Mouse (Mus musculus): ENCODE data around the gene Gm42517. TPM values are rescaled to one million over a fixed set of nuclear protein-coding genes. Genes with fewer than 3 reads are reported as not detected.

Gm42517 gene
- polyA plus RNA-seq, 1 experiment from 2014 or later = 1.4 TPM

DNA sequence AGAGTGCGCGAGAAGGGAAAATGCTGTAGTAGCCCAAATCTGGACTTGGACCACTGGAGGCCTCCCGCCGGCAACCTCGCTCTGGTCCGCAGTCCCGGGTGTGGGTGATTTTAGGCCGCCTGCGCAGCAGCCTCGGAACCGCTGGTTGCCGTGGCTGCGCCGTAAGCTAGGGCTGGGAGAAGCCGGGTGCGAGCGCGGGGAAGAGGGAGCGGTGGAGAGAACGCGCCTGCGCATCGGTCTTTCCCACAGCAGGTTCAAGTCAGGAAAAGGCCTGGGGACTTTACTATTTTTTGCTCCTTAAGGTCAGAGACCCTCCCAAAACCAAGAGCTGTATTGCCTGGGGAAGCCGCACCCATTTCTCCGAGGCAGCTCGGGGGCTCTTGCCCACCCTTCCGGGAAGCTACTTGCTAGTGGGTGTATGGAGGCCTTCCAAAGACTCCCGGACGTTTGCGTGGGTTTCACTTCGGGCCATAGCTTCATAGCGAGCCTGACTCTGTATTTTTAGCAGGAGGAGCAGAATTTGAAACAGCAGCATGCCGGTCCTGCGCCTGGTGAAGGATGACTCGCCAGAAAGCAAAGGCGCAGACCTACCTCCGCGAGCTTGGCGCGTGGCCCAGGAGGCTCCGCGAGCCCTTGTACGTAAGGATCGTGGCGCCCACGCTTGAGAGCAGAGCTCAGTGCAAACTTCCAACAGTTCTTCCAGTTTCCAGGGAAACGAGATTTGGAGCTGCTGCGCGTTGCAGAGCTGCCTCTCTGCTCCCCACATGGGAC, 1.3 kb upstream of the Gm42517 start:
- peak overlapping the region; percentile 56 for H3K9ac ChIP-seq
- peaks cover 93% of the 10 kb centered on the region for H3K27me3 ChIP-seq
- no peak overlapping the region for H3K27ac ChIP-seq
- peak overlapping the region; percentile 93 for H3K4me2 ChIP-seq
- H3K4me1 ChIP-seq (replicated peaks) = peaks cover 33% of the 10 kb centered on the region
- H3K9me3 ChIP-seq = no peaks in the 10 kb centered on the region
- H3K36me3 ChIP-seq = no peaks in the 10 kb centered on the region
- WGBS = 1% methylated on average over 48 of the region's 49 CpGs
- ATAC-seq (ENCODE audit: low FRiP score) = peak; percentile 35; the same call in 1 of the 2 replicates
- H3K4me3 ChIP-seq = peak overlapping the region; percentile 70

DNA sequence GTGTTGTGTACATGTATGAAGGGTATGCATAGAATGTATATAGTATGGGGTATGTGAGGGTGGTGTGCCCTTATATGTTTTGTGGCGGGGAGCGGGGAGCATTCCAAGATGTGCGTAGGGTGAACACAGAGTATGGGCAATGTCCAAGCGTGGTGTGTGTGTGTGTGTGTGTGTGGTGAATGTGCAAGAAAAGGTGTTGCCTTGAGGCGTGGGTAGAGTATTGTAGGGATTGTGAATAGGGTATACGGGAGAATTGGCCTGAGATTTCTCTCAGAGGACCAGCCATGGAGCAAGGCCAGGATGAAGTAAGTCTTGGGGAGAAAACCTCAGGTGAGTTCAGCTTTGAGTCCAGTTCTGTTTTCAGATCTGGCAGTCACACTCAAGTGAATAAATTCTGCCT, 724 bp upstream of the Gm42517 start:
- H3K9ac ChIP-seq = peak overlapping the region; percentile 56
- ATAC-seq (ENCODE audit: low FRiP score) = peak; percentile 6; the same call in 1 of the 2 replicates
- WGBS = 4% methylated on average over 6 of the region's 6 CpGs
- peak overlapping the region; percentile 93 for H3K4me2 ChIP-seq
- H3K36me3 ChIP-seq = no peaks in the 10 kb centered on the region
- peaks cover 33% of the 10 kb centered on the region for H3K4me1 ChIP-seq (replicated peaks)
- peak overlapping the region; percentile 70 for H3K4me3 ChIP-seq
- peaks cover 98% of the 10 kb centered on the region for H3K27me3 ChIP-seq
- no peaks in the 10 kb centered on the region for H3K9me3 ChIP-seq
- no peak overlapping the region for H3K27ac ChIP-seq

DNA sequence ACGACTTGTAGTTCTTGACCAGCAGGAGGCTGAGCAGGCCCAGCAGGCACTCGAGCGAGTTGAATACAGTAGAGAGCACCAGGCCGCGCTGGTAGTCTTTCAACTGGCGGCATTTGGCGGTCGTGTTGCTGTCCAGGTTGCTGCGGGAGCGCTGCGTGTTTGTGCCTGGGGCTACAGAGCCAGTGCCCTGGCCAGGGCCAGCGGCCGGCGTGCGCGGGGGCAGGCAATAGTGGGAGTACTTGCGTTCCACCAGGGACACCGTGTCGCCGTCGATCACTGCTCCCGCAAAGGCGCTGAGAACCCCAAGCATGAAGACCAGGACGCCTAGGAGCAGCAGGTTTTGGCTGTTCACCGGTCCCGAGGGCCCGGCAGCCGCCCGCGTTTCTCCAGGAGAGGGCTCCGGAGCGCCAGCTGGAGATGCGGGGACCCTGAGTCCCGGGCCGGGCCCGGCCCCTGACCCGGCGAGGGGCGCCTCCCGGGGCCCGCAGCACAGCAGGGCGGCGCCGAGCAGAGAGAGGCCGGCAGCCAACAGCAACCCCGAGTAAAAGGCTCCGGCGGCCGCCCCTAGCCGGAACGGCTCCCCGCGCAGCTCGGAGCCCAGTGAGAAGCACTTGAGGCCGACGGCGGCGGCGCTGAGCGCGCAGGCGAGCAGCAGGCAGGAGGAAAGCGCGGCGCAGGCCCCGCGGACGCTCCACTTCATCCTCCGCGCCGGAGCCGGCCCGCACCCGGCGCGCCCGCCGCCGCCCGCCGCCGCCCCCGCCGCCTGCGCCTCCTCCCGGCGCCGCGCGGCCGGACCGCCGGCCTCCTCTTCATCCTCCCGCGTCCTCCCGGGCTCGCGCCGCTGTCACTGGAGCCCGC, 509 bp downstream of the Gm42517 start:
- peak overlapping the region; percentile 70 for H3K4me3 ChIP-seq
- peaks cover 33% of the 10 kb centered on the region for H3K4me1 ChIP-seq (replicated peaks)
- H3K4me2 ChIP-seq = peak overlapping the region; percentile 93
- under 1% methylated on average over 56 of the region's 100 CpGs for WGBS
- H3K27ac ChIP-seq = no peak overlapping the region; the same call in 1 of the 2 replicates
- H3K27me3 ChIP-seq = peaks cover 98% of the 10 kb centered on the region
- peak overlapping the region; percentile 85 for H3K9ac ChIP-seq
- ATAC-seq (ENCODE audit: low FRiP score) = peak; percentile 60
- H3K36me3 ChIP-seq = no peaks in the 10 kb centered on the region
- H3K9me3 ChIP-seq = no peaks in the 10 kb centered on the region

DNA sequence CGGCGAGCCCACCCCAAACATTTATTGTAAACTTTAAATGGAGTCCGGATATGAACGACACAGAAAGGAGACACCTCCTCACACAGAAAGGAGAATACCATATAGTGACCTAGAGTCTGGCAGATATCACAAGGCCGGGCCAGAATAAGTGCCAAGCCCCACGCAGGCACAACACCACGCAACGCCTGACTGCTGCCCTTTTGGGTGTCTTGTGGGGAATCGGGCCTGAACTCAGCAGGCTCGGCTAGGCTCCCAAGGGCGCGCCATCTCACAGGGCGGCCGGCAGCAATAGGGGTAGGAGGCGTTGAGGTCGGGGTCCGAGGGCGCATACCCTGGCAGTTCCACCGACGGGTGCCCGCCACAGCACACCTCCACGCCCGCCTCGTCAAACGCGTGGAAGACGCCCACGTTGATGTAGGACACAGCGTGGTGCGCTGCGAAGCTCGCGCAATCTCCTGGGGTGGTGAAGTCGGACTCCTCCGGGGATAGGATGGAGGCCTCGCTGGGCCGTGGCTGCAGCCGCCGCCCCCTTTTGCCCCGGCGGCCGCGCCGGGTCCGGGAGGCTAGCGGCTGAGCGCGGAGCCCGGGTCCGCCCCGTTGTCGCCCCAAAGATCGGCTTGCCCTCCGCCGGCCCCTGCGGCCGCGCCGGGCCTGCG, 1.3 kb downstream of the Gm42517 start:
- Histone ChIP-seq H3K4me2 (peak overlapping the region; percentile 93), H3K36me3 (no peaks in the 10 kb centered on the region), H3K9me3 (no peaks in the 10 kb centered on the region), H3K4me1 (replicated peaks) (peaks cover 33% of the 10 kb centered on the region), H3K27me3 (peaks cover 90% of the 10 kb centered on the region), H3K9ac (peak overlapping the region; percentile 85), H3K27ac (no peak overlapping the region), H3K4me3 (peak overlapping the region; percentile 70)
- peak; percentile 19 for ATAC-seq (ENCODE audit: low FRiP score)
- WGBS = 2% methylated on average over 60 of the region's 60 CpGs

DNA sequence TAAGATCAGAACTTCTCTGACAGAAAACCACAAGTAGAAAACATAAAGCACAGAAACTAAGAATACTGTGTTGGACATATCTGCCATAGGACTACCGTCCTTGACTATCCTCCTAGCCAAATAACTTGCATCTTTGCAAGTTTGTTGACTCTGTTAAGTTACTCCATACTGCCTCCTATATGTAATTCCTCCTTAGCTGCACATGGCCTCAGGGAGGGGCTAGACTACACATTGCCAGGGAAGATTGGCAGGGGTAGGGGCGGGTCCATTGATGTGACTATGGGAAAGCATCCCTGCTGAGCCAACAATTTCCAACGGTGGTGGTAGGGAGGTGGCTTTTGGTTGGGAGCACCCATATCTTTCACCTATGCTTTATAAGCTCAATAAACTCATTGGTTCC, 5.4 kb downstream of the Gm42517 start:
- no peak overlapping the region for H3K27ac ChIP-seq
- H3K4me1 ChIP-seq (replicated peaks) = peaks cover 14% of the 10 kb centered on the region
- H3K27me3 ChIP-seq = peaks cover 50% of the 10 kb centered on the region
- no peak overlapping the region for H3K9ac ChIP-seq
- H3K36me3 ChIP-seq = peaks cover 3% of the 10 kb centered on the region; the same call in 1 of the 2 replicates
- no peak overlapping the region for H3K4me3 ChIP-seq
- 27% methylated on average over 3 of the region's 3 CpGs for WGBS
- no peaks in the 10 kb centered on the region for H3K9me3 ChIP-seq
- H3K4me2 ChIP-seq = no peak overlapping the region
- ATAC-seq (ENCODE audit: low FRiP score) = no peak

GRCm38 (mm10) chr5:108360211-108360610, 7.5 kb downstream of the Gm42517 start:
- Histone ChIP-seq H3K27ac (no peak overlapping the region), H3K4me1 (replicated peaks) (no peaks in the 10 kb centered on the region), H3K4me2 (no peak overlapping the region), H3K4me3 (no peak overlapping the region), H3K27me3 (peaks cover 29% of the 10 kb centered on the region), H3K36me3 (peaks cover 3% of the 10 kb centered on the region; the same call in 1 of the 2 replicates), H3K9ac (no peak overlapping the region), H3K9me3 (no peaks in the 10 kb centered on the region)
- no peak for ATAC-seq (ENCODE audit: low FRiP score)
- 89% methylated on average over 4 of the region's 4 CpGs for WGBS

DNA sequence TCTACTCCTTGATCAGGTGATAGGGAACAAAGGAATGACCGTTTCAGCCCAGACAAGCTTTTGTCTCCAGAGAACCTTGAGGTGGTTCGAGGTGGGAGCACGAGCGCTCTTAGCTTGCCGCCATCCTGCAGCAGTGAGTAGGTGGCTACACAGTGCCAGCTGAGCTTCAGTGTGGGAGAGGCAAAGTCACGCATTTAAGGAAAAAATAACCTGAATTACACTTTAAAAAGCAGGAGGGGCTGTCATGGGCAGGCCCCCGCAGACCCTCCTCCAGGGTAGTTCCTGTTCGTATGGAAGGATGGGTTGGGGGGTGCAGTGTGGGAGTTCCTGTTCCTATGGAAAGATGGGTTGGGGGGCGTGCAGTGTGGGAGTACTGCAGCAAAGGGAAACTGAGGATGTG, 8.2 kb downstream of the Gm42517 start:
- peaks cover 22% of the 10 kb centered on the region for H3K27me3 ChIP-seq
- no peaks in the 10 kb centered on the region for H3K9me3 ChIP-seq
- H3K36me3 ChIP-seq = peaks cover 3% of the 10 kb centered on the region; the same call in 1 of the 2 replicates
- WGBS = 87% methylated on average over 9 of the region's 9 CpGs
- H3K4me1 ChIP-seq (replicated peaks) = no peaks in the 10 kb centered on the region
- no peak overlapping the region for H3K9ac ChIP-seq
- no peak overlapping the region for H3K27ac ChIP-seq
- H3K4me2 ChIP-seq = no peak overlapping the region
- no peak for ATAC-seq (ENCODE audit: low FRiP score)
- no peak overlapping the region for H3K4me3 ChIP-seq

DNA sequence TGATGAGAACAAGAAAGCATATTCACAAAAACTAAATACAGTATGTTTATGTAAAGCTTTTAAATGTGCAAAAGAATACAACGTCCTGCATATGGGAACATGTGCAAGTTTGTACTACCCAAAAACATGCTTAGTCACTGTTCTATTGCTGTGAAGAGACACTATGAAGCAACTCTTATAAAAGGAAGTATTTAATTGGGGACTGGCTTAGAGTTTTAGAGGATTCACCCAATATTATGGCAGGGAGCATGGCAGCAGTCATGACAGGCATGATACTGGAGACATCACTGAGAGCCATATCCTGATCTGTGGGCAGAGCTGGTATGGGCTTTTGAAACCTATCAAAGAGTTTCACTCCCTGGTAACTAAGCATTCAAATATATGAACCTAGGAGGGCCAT, 9.9 kb downstream of the Gm42517 start:
- H3K4me2 ChIP-seq = no peak overlapping the region
- 91% methylated on average over 1 of the region's 1 CpGs for WGBS

DNA sequence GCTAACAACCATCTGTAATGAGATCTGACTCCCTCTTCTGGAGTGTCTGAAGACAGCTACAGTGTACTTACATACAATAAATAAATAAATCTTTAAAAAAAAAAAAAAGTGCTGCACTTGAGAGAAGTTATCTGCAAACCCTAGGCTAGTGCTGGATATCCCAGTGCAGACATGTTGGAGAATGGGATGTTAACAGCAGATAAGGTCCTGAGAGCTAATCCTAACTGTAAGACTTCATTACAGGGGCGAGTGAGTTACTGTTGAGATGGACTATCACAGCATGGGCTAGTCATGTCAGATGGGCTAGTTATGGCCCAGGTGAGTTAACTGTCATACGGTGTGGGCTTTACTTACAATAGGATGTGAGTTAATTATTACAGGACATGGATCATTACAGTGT, 13.7 kb downstream of the Gm42517 start:
- 83% methylated on average over 2 of the region's 2 CpGs for WGBS
- ATAC-seq (ENCODE audit: low FRiP score) = no peak
- no peak overlapping the region for H3K4me2 ChIP-seq

More for the DNA sequence above, 9.9 kb downstream of the Gm42517 start:
- ATAC-seq (ENCODE audit: low FRiP score) = no peak
- no peaks in the 10 kb centered on the region for H3K9me3 ChIP-seq
- peaks cover 6% of the 10 kb centered on the region for H3K27me3 ChIP-seq
- peaks cover 3% of the 10 kb centered on the region; the same call in 1 of the 2 replicates for H3K36me3 ChIP-seq
- no peak overlapping the region for H3K9ac ChIP-seq
- no peak overlapping the region for H3K4me3 ChIP-seq
- no peaks in the 10 kb centered on the region for H3K4me1 ChIP-seq (replicated peaks)
- H3K27ac ChIP-seq = no peak overlapping the region

DNA sequence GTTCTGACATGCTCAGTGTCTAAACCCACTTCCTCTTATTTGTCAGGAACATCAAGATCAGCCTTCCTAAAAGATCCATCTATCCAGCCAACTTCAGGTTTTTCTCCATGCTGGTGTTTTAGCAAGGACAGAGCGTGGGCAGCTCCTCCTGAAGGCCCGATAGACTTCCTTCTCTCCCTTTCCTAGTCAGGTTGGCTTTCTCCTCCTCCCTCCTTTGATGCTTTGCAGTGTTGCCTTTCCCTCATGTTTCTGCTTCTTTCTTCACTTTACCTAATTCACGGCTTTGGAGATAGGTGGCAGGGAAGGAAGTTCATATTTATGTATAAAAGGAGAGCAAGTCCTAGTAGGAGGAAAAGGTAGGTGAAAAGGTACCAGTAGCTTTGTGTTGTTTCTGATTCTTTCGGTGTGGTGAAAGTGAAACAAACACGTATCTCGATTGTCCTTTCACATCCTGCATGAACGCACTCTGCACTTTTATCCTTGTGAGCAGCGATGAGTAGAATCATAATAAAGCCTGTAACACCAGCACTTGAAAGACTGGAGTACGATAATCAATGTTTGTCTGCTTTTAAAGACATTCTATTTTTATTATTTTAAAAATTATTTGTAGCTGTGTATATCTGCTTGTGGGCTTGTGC, 18.1 kb downstream of the Gm42517 start:
- H3K36me3 ChIP-seq = peaks cover 50% of the 10 kb centered on the region
- no peak overlapping the region for H3K27ac ChIP-seq
- no peaks in the 10 kb centered on the region for H3K27me3 ChIP-seq
- H3K9me3 ChIP-seq = no peaks in the 10 kb centered on the region
- H3K4me3 ChIP-seq = no peak overlapping the region
- no peak for ATAC-seq (ENCODE audit: low FRiP score)
- H3K9ac ChIP-seq = no peak overlapping the region
- H3K4me2 ChIP-seq = no peak overlapping the region
- 95% methylated on average over 9 of the region's 9 CpGs for WGBS
- H3K4me1 ChIP-seq (replicated peaks) = no peaks in the 10 kb centered on the region

More for the DNA sequence above, 13.7 kb downstream of the Gm42517 start:
- Histone ChIP-seq H3K27me3 (no peaks in the 10 kb centered on the region), H3K4me3 (no peak overlapping the region), H3K27ac (no peak overlapping the region), H3K9ac (no peak overlapping the region), H3K4me1 (replicated peaks) (no peaks in the 10 kb centered on the region), H3K36me3 (peaks cover 22% of the 10 kb centered on the region), H3K9me3 (no peaks in the 10 kb centered on the region)

GRCm38 (mm10) chr5:108347843-108348242, 19.9 kb downstream of the Gm42517 start:
- Histone ChIP-seq H3K4me1 (replicated peaks) (no peaks in the 10 kb centered on the region), H3K4me3 (no peak overlapping the region), H3K27ac (no peak overlapping the region), H3K36me3 (peaks cover 64% of the 10 kb centered on the region), H3K9ac (no peak overlapping the region), H3K27me3 (no peaks in the 10 kb centered on the region), H3K9me3 (no peaks in the 10 kb centered on the region), H3K4me2 (no peak overlapping the region)
- ATAC-seq (ENCODE audit: low FRiP score) = no peak
- WGBS = 91% methylated on average over 6 of the region's 6 CpGs
